Mouse (Mus musculus) cerebellum, adult 9-10 months (tissue): ENCODE measurements around the gene Sec61a2.

Source experiments
- DNase-seq: peaks from one replicate; pipeline ENCODE4 v3.0.0; 2022

Sec61a2 gene

GRCm38 (mm10) chr2:5894843-5895570, at the start of gene Sec61a2:
TSS of gene Sec61a2 (minus strand) at chr2:5895432.
- DNase-seq, result peak; percentile 99

GRCm38 (mm10) chr2:5943071-5943470, 47.8 kb upstream of the Sec61a2 start:
- DNase-seq, result no peak

- peak; percentile 73 for DNase-seq
These were observed 47.3 kb upstream of the Sec61a2 start, which contains the start of gene Dhtkd1 for GRCm38 (mm10) chr2:5942416-5943032. TSS of gene Dhtkd1 (minus strand) at chr2:5942792.

- DNase-seq, result no peak
These were observed 46.7 kb upstream of the Sec61a2 start for GRCm38 (mm10) chr2:5941861-5942415.

GRCm38 (mm10) chr2:5940936-5941335, 45.7 kb upstream of the Sec61a2 start:
- DNase-seq, result no peak

- no peak for DNase-seq
These were observed 44.7 kb upstream of the Sec61a2 start for GRCm38 (mm10) chr2:5939911-5940310.

GRCm38 (mm10) chr2:5939319-5939718, 44.1 kb upstream of the Sec61a2 start:
- no peak for DNase-seq

GRCm38 (mm10) chr2:5936550-5936949, 41.3 kb upstream of the Sec61a2 start:
- no peak for DNase-seq

GRCm38 (mm10) chr2:5936068-5936467, 40.8 kb upstream of the Sec61a2 start:
- DNase-seq, result no peak

GRCm38 (mm10) chr2:5934936-5935335, 39.7 kb upstream of the Sec61a2 start:
- no peak for DNase-seq

- no peak for DNase-seq
These were observed 36.7 kb upstream of the Sec61a2 start for GRCm38 (mm10) chr2:5931938-5932337.

GRCm38 (mm10) chr2:5930291-5931054, 35.2 kb upstream of the Sec61a2 start:
- DNase-seq, result no peak

GRCm38 (mm10) chr2:5929793-5930192, 34.6 kb upstream of the Sec61a2 start:
- DNase-seq, result no peak

GRCm38 (mm10) chr2:5927481-5927880, 32.2 kb upstream of the Sec61a2 start:
- no peak for DNase-seq

- no peak for DNase-seq
These were observed 28.6 kb upstream of the Sec61a2 start for GRCm38 (mm10) chr2:5923786-5924185.

- no peak for DNase-seq
These were observed 27.6 kb upstream of the Sec61a2 start for GRCm38 (mm10) chr2:5922823-5923222.

GRCm38 (mm10) chr2:5911282-5911965, 16.2 kb upstream of the Sec61a2 start:
- no peak for DNase-seq

GRCm38 (mm10) chr2:5906625-5907024, 11.4 kb upstream of the Sec61a2 start:
- no peak for DNase-seq

- DNase-seq, result peak; percentile 72
These were observed 10.9 kb upstream of the Sec61a2 start for GRCm38 (mm10) chr2:5906092-5906491.

GRCm38 (mm10) chr2:5900145-5900544, 4.9 kb upstream of the Sec61a2 start:
- DNase-seq, result no peak

- peak; percentile 31 for DNase-seq
These were observed 936 bp downstream of the Sec61a2 start for GRCm38 (mm10) chr2:5894296-5894695.

GRCm38 (mm10) chr2:5889412-5889811, 5.8 kb downstream of the Sec61a2 start:
- no peak for DNase-seq

GRCm38 (mm10) chr2:5888865-5889264, 6.4 kb downstream of the Sec61a2 start:
- DNase-seq, result no peak
